Mouse (Mus musculus) midbrain, embryonic 16.5 days (tissue): ENCODE data around the gene Slc7a5. TPM values are rescaled to one million over a fixed set of nuclear protein-coding genes. Genes with fewer than 3 reads are reported as not detected.

ENCODE experiments used
- polyA plus RNA-seq: library from polyadenylated mRNA; unstranded; fragments of >200 nt; fragmentation: Nextera tagmentation; extraction: Ambion mirVana; gene quantifications from 2 replicates; pipeline ENCODE4 v1.2.1, GENCODE M21; 2015

Gene Slc7a5
- polyA plus RNA-seq, 1 experiment from 2014 or later, result 50.8 TPM

Other genes starting within 250 kb of the Slc7a5 start
- 105 and 106 TPM in 2 replicates for gene Jph3, start 178.1 kb downstream of the Slc7a5 start, polyA plus RNA-seq
- 42.1 and 43.3 TPM in 2 replicates for gene Klhdc4, start 78.1 kb downstream of the Slc7a5 start, polyA plus RNA-seq
- 0.55 and 0.60 TPM in 2 replicates for gene Car5a, start 37.2 kb upstream of the Slc7a5 start, polyA plus RNA-seq
- gene Banp, start 42.1 kb upstream of the Slc7a5 start, polyA plus RNA-seq, result 54.7 and 55.7 TPM in 2 replicates